Mouse (Mus musculus) midbrain, embryonic 16.5 days (tissue): ENCODE results near the gene Kif19a. TPM values are rescaled to one million over a fixed set of nuclear protein-coding genes. Genes with fewer than 3 reads are reported as not detected.
A peak's percentile ranks its signal among the peaks of the same experiment; 100 is the strongest.

Experiments
- ATAC-seq: fragments of 200-750 bp; cut with Nextera tagmentation; 2 replicates; pipeline ENCODE4 v1.8.0; 2017; ENCODE audit warnings: moderate TSS enrichment
- H3K27ac ChIP-seq: fragments of 300-500 bp; sonication (generic); 2 replicates; pipeline ENCODE4 v1.5.1; 2014; ENCODE audit warnings: mild to moderate bottlenecking, low read length, mixed read lengths
- H3K27me3 ChIP-seq: fragments of 300-500 bp; sonication (generic); 2 replicates; pipeline ENCODE4 v1.6.1; 2014; ENCODE audit warnings: low read depth, low read length, mixed read lengths; ENCODE audit not compliant: control insufficient read depth, insufficient read depth
- H3K36me3 ChIP-seq: fragments of 300-500 bp; sonication (generic); 2 replicates; pipeline ENCODE4 v1.6.1; 2014; ENCODE audit warnings: mild to moderate bottlenecking, low read length, moderate library complexity, mixed read lengths; ENCODE audit not compliant: control insufficient read depth, insufficient read depth
- H3K4me1 ChIP-seq: fragments of 300-500 bp; sonication (generic); 2 replicates; pipeline ENCODE4 v1.6.1; 2014; ENCODE audit warnings: mild to moderate bottlenecking, low read length, mixed read lengths; ENCODE audit not compliant: control insufficient read depth, insufficient read depth
- H3K4me2 ChIP-seq: fragments of 300-500 bp; sonication (generic); 2 replicates; pipeline ENCODE4 v1.6.1; 2014; ENCODE audit warnings: mild to moderate bottlenecking, low read length, mixed read lengths
- H3K4me3 ChIP-seq: fragments of 300-500 bp; sonication (generic); 2 replicates; pipeline ENCODE4 v1.5.1; 2014; ENCODE audit warnings: low read depth, mild to moderate bottlenecking, low read length, moderate library complexity, mixed read lengths
- H3K9ac ChIP-seq: fragments of 300-500 bp; sonication (generic); 2 replicates; pipeline ENCODE4 v1.6.1; 2014; ENCODE audit warnings: low read depth, low read length, mixed read lengths
- H3K9me3 ChIP-seq: fragments of 300-500 bp; sonication (generic); replicated peaks from 2 replicates; pipeline ENCODE4 v1.6.1; 2014; ENCODE audit warnings: mild to moderate bottlenecking, low read length, mixed read lengths; ENCODE audit not compliant: control insufficient read depth, poor library complexity, severe bottlenecking
- WGBS: fragments of 180-500 bp; shearing (Covaris S2); extraction: QIAGEN DNeasy Blood & Tissue Kit; methylation state at CpG from one replicate; pipeline ENCODE4 v1.1.7; 2014; 5-methylcytosine and 5-hydroxymethylcytosine counted together
- polyA plus RNA-seq: library from polyadenylated mRNA; unstranded; fragments of >200 nt; fragmentation: Nextera tagmentation; extraction: Ambion mirVana; gene quantifications from 2 replicates; pipeline ENCODE4 v1.2.1, GENCODE M21; 2015

Kif19a gene
- polyA plus RNA-seq, 1 experiment from 2014 or later, result 0.67 TPM

DNA sequence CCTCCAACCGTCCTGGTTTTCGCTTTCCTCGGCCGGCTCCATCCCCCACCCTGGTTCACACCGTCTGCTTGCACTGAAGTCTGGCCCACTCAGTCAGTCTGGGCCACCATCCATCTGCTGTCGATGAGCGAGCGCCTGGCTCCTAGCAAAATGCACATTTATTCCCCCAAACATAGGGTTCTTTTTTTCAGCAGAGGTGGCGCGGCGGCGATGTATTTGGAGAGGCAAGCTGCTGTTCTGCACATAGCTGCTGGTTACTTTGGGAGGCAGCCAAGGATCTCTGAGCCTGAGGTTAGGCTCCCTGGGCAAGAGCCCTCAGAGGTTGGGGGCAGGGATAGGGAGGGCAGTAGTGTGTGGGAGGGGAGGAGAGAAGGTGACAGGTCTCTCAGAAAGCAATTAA is 57.5 kb downstream of the Kif19a start:
- H3K36me3 ChIP-seq, result no peaks in the 10 kb centered on the region
- H3K27me3 ChIP-seq, result no peaks in the 10 kb centered on the region
- H3K4me2 ChIP-seq, result no peak overlapping the region
- H3K9ac ChIP-seq, result no peak overlapping the region
- H3K4me1 ChIP-seq, result peaks cover 13% of the 10 kb centered on the region; the same call in 1 of the 2 replicates
- H3K4me3 ChIP-seq, result no peak overlapping the region
- H3K9me3 ChIP-seq, result no peaks in the 10 kb centered on the region
- WGBS, result 50% methylated on average over 12 of the region's 12 CpGs
- peak overlapping the region; percentile 47; the same call in 1 of the 2 replicates for H3K27ac ChIP-seq
- ATAC-seq, result no peak

DNA sequence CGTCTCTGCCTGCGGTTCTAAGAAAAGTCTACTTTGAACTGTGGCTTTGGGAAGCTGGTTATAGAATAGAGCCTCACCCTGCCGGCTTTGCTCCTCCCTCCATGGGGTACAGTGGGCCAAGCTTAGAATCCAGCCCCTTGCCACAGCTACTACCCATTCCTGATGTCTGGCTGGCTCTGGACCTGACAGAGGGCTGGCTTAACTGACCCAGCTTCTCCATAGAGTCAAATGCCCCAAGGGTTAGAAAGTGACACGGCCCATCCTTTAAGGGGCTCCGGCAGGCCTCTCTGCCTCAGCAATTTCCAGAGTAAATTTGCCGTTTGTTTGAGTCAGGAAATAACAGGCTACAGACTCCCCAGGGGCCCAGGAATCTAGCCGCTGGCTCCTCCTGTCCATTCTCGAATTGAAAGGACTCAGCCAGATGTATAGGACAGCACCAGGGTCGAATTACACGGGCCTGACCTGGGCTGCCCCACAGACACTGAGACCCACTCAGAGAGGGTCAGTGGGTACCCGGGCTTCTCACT is 58.1 kb downstream of the Kif19a start:
- Histone ChIP-seq H3K4me2 (no peak overlapping the region), H3K36me3 (no peaks in the 10 kb centered on the region), H3K27me3 (no peaks in the 10 kb centered on the region), H3K9ac (no peak overlapping the region), H3K27ac (peak overlapping the region; percentile 47; the same call in 1 of the 2 replicates), H3K9me3 (no peaks in the 10 kb centered on the region), H3K4me1 (peaks cover 13% of the 10 kb centered on the region; the same call in 1 of the 2 replicates), H3K4me3 (no peak overlapping the region)
- 1% methylated on average over 11 of the region's 11 CpGs for WGBS
- no peak for ATAC-seq

DNA sequence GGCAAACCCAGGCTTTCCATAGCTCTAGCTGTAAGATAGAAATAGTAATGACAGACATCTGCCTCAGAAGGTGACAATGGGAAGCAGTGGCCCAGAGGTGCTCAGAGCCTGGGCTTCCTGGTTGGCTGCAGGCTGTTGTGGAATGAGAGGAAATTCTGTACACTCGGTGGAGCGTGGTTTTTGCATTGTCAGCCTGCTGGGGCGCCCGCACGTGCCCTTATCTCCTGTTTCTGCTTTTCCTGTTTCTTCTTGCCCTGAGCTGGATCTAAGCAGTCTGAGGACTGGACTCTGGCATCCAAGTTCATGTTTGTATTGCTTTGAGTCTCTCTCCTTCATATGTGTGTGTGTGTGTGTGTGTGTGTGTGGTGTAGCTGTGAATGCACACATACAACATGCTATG is 61.5 kb downstream of the Kif19a start:
- ATAC-seq, result no peak
- Histone ChIP-seq H3K27me3 (no peaks in the 10 kb centered on the region), H3K4me2 (no peak overlapping the region), H3K4me1 (peaks cover 16% of the 10 kb centered on the region; the same call in 1 of the 2 replicates), H3K9me3 (no peaks in the 10 kb centered on the region), H3K36me3 (no peaks in the 10 kb centered on the region), H3K9ac (no peak overlapping the region), H3K4me3 (no peak overlapping the region), H3K27ac (no peak overlapping the region)
- WGBS, result 69% methylated on average over 5 of the region's 5 CpGs

DNA sequence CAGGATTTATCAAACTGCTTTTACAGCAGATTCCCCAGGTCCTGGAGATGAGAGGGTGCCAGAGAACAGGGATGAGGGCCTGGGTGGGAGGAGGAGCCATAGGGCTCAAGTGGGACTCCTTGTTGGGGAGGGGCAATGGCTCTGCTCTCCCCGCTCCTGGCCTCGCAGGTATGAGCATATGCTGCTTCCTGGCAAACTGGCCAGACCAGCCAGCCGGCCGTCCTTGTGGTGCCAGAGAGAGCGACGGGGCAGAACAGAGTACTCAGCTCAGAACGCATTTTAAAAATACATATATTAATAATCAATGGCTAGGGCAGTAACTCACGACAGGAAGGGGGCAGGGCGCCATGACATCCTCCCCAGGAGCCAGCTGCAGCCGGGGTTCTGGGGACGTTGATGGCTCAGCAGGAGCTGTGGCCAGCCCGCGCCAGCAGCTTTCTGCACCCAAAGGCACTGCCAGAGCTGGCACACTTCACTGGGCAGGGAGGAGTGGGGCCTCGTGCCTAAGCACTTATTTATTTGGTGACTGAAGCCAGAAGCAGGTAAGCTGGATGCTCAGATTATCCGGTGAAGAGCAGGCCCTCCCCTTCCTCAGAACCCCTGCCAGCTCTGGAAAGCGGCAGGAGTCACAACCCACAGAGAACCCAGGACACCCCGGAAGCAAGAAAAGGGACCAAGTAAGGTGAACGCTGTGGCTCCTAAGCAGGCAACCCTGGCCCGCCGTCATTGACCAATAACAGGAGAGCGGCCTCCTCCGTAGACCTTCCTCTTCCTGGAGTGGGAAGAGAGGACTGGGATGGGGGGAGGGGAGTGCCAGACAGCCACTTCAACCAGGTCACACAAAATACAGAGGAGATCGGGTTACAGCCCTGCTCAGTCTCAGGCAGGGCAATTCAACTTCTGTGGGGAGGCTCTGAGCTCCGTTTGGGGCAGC is 64.6 kb downstream of the Kif19a start:
- no peak overlapping the region for H3K4me3 ChIP-seq
- no peaks in the 10 kb centered on the region for H3K27me3 ChIP-seq
- peaks cover 14% of the 10 kb centered on the region; the same call in 1 of the 2 replicates for H3K4me1 ChIP-seq
- ATAC-seq, result no peak
- 7% methylated on average over 24 of the region's 24 CpGs for WGBS
- no peaks in the 10 kb centered on the region for H3K9me3 ChIP-seq
- peak overlapping the region; percentile 36 for H3K9ac ChIP-seq
- no peak overlapping the region for H3K27ac ChIP-seq
- H3K36me3 ChIP-seq, result no peaks in the 10 kb centered on the region
- peak overlapping the region; percentile 39 for H3K4me2 ChIP-seq

DNA sequence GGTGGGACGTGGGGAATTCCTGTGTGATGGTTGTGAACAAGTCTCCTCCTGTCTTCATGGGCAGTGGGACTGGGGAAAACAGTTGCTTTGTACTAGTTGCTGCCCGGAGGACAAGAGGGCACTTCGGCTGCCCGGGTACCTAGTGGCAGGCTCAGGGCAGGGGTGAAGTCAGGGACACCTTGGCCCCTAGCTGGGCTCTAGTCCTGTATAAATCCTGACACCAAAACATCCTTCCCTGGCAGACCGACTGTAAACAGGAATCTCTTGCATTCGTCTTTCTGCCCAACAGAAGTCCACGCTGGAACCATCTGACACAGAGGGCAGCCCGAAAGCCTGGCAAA is 65.2 kb downstream of the Kif19a start:
- no peak overlapping the region for H3K27ac ChIP-seq
- H3K9ac ChIP-seq, result no peak overlapping the region
- peak overlapping the region; percentile 39 for H3K4me2 ChIP-seq
- no peak for ATAC-seq
- H3K27me3 ChIP-seq, result no peaks in the 10 kb centered on the region
- H3K9me3 ChIP-seq, result no peaks in the 10 kb centered on the region
- H3K4me1 ChIP-seq, result peaks cover 14% of the 10 kb centered on the region; the same call in 1 of the 2 replicates
- 21% methylated on average over 8 of the region's 8 CpGs for WGBS
- no peak overlapping the region for H3K4me3 ChIP-seq
- no peaks in the 10 kb centered on the region for H3K36me3 ChIP-seq

DNA sequence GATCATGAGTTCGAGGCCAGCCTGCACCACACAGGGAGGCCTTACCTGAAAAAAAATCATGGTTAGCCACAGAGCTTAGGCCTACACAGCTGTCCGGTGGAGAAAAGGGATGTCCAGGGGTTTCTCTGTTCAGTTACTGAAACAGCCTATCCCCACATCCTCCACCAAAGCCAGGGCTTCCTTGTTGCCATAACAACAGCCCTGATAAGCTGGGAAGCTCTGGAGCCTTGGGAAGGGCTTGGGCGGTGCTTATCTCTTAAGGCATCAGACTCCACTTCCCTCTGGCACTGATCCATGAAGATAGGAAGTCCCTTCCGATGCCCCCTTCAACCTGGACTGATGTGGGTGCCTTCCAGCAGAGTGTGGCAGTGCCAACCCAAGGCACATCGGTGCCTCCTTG is 68.0 kb downstream of the Kif19a start:
- Histone ChIP-seq H3K27ac (no peak overlapping the region), H3K9me3 (no peaks in the 10 kb centered on the region), H3K36me3 (no peaks in the 10 kb centered on the region)

More for the DNA sequence above, 68.0 kb downstream of the Kif19a start:
- no peak for ATAC-seq
- peaks cover 14% of the 10 kb centered on the region; the same call in 1 of the 2 replicates for H3K4me1 ChIP-seq
- WGBS, result 46% methylated on average over 5 of the region's 5 CpGs
- H3K4me3 ChIP-seq, result no peak overlapping the region
- no peak overlapping the region for H3K4me2 ChIP-seq
- H3K9ac ChIP-seq, result no peak overlapping the region
- no peaks in the 10 kb centered on the region for H3K27me3 ChIP-seq

Other genes with a start within 250 kb of the Kif19a start
- gene Rpl38, start 96.9 kb upstream of the Kif19a start, polyA plus RNA-seq, result 641 and 649 TPM in 2 replicates
- gene Ttyh2, start 90.0 kb upstream of the Kif19a start, polyA plus RNA-seq, result 29.2 and 30.9 TPM in 2 replicates
- 2.2 and 3.1 TPM in 2 replicates for gene Dnaic2, start 38.0 kb upstream of the Kif19a start, polyA plus RNA-seq
- gene Btbd17, start 30.6 kb downstream of the Kif19a start, polyA plus RNA-seq, result 19.6 and 20.6 TPM in 2 replicates
- gene Gpr142, start 33.5 kb downstream of the Kif19a start, polyA plus RNA-seq, result not detected in 2 replicates
- 5.4 and 7.4 TPM in 2 replicates for gene Gprc5c, start 85.8 kb downstream of the Kif19a start, polyA plus RNA-seq
- 1.2 and 1.3 TPM in 2 replicates for gene Cd300a, start 124.7 kb downstream of the Kif19a start, polyA plus RNA-seq
- 0.07 TPM in 1 of 2 replicates, not detected in the other for gene Cd300lb, start 169.0 kb downstream of the Kif19a start, polyA plus RNA-seq
- gene Cd300c, start 203.8 kb downstream of the Kif19a start, polyA plus RNA-seq, result not detected in 2 replicates
- not detected in 2 replicates for gene Cd300ld, start 224.5 kb downstream of the Kif19a start, polyA plus RNA-seq
- gene Cd300c2, start 236.5 kb downstream of the Kif19a start, polyA plus RNA-seq, result 0.94 and 0.95 TPM in 2 replicates